Mouse (Mus musculus) embryo, embryonic 9.5 days (tissue): ENCODE data around the gene Thap3.
A peak's percentile ranks its signal among the peaks of the same experiment; 100 is the strongest.
"Not testable (repeated sequence)": the region's sequence is repeated elsewhere in the genome, so short reads cannot be mapped to it uniquely, and the experiment has no call there.

Source experiments
- DNase-seq: peaks from one replicate; pipeline ENCODE4 v3.0.0-alpha.2; 2017; ENCODE audit errors: extremely low spot score

The Thap3 gene

DNA sequence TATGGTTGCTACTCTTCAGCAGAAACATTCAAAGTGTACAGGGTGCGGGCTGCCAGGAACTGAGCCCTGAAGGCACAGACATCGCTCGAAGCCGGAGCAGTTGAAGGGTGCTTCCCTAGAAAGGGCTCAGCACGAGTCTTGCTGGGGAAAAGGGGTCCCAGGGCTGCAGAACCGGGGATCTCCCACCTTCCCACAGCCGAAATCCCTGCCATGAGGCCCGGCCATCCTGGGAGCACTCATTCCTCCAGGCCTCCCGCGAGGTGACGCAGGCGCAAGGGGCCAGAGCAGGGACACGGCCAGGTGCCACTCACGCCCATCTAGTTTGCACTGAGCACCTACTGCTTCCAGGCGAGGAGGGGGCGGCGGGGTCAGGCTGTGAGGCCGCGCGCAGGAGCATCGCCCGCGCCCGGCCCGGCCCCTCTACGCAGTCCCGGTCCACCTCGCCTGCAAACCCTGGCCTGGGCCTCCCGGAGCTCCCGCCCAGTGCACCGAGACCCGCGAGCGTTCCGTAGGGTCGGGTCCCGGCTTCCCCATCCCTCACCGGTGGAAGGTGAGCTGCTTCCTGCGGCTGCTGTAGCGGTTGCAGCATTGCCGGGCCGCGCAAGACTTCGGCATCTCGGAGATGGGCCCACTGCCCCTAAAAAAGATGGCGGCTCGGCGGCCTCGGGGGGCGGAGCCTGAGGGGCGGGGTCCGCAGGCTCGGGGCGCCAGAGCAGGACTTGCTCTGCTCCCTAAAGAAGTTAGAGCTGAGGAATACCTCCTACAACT lies at the start of gene Thap3:
TSS of gene Thap3 (minus strand) at position 656 of the 768 bp plus-strand sequence.
- peak; percentile 85 for DNase-seq

DNA sequence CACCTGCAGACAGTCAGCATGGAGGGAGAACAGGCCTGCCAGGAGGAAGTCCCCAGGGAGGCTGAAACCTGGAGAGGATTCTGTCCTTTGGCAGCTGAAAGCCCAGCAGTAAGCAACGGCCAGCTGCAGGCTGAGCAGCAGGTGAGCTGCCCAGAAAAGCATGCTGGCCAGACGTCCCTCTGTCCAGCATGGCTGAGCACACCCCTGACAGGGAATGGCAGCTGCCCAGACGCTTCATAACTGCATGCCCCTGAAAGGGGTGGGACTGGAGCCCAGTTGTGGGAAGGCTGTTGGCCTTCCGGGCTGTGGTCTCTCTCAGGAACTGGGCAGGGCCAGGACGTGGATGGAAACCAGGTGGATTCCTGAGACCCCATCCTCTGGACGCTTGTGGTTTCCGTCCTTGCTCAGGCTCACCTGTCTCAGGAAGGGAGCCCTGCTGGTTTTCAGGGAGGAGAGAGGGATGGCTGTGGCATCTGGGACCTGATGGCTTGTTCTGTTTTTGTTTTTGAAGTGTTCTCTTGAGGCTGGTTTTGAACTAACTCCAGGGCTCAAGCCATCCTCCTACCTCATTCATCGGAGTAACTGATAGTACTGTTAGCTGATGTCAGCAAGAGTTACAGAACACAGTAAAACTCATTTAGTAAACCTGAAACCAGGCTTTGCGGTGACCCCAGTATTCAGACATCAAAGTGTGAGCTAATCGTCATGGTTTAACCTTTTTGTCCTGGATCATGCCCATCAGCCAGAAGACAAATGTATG lies 49.6 kb upstream of the Thap3 start, which contains the start of gene Tas1r1:
TSS of gene Tas1r1 (minus strand) at position 344 of the 760 bp plus-strand sequence.
- DNase-seq: no peak

DNA sequence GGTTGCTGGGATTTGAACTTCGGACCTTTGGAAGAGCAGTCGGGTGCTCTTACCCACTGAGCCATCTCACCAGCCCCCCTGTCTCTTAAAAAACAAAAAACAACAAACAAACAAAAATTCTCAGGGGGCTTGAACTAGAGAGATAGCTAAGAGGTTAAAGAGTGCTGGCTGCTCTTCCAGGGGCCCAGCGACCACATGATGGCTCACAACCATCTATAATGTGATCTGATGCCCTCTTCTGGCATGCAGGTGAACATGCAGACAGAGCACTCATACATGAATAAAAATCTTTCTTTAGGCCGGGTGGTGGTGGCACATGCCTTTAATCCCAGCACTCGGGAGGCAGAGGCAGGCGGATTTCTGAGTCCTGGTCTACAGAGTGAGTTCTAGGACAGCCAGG lies 47.7 kb upstream of the Thap3 start:
- DNase-seq: not testable (repeated sequence)

DNA sequence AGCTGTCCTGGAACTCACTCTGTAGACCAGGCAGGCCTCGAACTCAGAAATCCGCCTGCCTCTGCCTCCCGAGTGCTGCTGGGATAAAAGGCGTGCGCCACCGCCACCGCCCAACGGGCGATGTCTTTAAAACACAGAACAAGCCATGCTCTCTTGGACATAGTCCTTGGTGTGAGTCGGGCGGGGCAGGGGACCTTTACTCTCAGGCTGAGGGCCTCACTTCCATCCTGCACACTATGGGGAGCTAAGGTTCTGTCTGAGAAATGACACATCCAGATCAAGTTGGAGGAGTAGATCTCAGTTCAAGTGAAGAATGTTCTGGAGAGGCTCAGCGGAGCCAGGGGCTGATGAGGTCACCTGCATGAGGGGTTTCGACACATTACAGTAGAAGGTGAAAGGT lies 44.1 kb upstream of the Thap3 start:
- DNase-seq: no peak

DNA sequence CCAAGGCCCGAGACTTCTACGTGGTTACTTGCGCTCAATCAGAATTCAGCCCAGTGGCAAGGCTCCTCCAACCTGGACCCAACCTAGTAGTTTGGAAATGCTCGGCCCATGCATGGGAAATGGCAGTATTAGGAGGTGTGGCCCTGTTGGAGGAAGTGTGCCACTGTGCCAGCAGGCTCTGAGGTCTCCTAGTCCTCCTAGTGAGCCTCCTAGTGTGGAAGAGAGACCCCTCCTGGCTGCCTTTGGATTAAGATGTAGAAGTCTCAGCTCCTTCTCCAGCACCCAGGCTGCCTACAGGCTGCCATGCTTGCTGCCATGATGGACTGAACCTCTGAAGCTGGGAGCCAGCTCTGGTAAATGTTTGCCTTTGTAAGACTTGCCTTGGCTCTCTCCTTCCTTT lies 41.2 kb upstream of the Thap3 start:
- DNase-seq: no peak

DNA sequence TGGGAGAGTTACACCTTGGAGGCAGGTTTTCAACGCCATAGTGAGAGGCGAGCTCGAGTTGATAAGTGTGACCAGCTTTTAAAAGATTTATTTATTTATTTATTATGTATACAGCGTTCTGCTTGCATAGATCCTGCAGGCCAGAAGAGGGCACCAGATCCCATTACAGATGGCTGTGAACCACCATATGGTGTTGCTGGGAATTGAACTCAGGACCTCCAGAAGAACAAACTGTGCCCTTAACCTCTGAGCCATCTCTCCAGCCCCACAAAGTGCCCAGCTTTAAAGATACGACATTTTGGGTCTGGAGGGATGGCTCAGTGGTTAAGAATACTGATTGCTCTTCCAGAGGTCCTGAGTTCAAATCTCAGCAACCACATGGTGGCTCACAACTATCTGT lies 40.3 kb upstream of the Thap3 start:
- DNase-seq: no peak

DNA sequence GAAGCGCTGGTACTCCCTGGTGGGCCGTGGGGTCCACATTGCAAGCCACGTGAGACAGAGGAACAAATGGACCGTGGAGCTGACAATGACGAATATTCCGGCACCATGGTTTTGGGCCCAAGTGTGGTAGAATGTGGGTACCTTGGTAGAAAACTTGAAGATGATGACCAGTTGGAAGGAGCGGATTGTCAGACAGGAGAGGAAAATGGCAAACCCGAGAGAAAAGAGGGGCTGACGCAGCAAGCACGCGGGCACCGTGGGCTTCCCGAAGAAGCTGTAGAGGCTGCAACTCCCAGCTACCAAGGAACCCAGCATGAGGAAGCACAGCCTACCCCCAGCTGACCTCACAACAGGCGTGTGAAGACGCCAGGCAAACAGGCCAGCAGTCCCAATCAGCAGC lies 39.7 kb upstream of the Thap3 start:
- no peak for DNase-seq

DNA sequence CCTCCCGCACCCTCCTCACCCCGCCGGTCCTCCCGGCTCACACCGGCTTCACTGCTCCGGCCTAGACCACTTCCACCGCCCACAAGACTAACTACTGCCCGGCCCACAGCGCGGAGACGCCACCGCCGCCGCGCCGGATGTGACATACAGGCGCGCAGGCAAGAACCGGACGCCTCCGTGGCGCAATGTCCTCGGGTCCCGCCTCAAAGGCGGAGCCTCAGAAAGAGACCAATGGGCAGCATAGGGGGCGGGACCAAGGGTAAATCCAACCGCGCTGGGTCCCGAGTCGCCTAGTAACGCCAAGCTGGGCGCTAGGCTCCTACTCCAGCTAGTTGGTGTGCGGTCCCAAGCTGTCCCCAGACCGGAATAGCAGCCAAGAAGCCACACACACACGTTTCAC lies 38.7 kb upstream of the Thap3 start, which contains the start of gene Zbtb48:
TSS of gene Zbtb48 (minus strand) at position 148 of the 400 bp plus-strand sequence.
- peak; percentile 95 for DNase-seq

DNA sequence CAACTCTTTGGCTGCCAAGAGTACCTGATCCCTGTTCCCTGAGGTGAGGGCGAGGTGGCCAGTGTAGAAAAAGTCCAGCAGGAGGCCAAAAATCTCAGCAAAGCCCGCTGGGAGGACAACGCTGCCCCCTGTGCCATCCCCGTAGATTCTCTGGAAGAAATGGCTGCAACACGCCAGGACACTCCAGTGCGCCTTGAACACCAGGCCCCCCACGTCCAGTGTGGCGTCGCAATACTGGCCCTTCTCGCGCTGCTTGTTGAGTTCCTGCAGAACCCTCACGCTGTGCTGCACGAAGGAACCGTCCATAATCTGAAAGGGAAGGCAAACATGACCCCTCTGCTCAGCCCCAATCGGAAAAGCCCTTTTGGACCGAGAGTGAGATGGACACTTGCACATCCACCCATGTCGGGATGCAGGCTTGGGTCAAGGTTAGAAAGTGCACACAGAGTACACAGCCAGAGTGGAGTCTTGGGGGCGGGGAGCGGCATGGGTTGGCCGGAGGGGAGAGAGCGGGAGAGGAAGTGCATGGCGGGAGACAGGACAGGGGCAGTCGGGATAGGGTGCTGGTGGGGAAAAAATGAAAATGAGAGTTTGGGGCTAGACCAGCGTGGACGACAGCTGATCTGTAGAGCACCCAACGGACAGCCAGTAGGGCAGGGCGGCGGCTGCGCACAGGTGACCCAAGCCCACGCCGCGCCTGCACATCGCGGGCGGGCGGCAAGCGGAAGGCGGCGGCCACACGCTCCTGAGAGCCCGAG lies 38.1 kb upstream of the Thap3 start:
- DNase-seq: peak; percentile 53

DNA sequence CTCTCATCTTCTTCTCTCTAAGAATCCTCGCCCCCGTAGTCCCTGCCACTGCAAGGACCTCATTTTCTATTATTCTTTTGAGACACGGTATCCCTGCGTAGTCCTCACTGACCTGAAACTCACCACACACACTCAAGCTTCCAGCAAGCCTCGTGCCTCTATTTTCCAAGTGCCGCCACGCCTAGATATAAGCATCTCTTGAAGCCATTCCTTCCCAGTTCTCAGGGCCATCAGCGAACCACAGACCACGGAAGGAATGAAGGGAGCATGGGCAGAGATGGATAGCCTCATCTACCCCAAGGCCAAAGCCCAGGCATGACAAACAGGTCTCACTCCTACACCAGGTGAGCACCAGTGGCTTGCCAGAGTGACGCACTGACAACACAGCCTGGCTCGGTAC lies 35.7 kb upstream of the Thap3 start:
- DNase-seq: no peak

DNA sequence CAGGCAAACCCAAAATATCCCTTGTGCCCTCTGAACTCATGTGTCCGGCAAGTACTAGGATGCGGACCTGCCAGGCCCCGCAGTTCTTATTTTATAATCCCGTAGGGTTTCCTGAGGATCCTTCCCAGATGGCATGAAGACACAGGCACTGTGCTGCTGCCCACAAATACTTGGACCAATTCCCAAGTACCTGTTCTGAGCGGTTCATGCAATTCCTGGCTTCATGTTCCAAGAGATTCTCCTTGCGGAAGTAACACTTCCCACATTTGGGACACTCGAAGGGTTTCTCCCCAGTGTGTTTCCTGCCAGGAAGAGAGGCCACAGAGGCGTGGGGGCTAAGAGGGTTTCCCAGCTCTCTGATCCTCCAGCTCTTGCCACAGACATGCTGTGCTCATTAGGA lies 33.7 kb upstream of the Thap3 start:
- DNase-seq: no peak

DNA sequence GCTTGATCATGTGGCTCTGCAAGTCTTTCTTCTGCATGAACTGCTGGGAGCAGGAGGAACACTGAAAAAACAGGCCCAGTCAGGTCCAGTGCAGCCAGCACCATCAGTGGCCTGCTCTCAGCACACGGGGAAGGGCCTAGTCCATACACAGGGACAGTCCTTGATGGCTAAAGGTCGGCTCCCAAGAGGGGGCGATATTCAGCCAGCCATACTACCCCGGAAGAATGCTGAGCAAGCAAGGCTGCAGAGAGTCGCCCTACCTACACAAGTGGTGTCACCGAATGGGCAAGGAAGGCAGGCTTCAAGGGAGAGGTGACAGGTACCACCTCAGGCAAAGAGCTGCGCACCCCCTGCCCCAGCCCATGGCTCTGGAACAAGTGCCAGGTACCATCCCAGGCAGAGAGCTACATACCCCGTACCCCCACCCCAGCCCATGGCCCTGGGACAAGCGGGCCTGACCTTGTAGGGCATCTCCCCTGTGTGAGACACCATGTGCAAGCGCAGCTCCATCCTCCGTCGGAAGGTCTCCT lies 32.8 kb upstream of the Thap3 start:
- DNase-seq: no peak

DNA sequence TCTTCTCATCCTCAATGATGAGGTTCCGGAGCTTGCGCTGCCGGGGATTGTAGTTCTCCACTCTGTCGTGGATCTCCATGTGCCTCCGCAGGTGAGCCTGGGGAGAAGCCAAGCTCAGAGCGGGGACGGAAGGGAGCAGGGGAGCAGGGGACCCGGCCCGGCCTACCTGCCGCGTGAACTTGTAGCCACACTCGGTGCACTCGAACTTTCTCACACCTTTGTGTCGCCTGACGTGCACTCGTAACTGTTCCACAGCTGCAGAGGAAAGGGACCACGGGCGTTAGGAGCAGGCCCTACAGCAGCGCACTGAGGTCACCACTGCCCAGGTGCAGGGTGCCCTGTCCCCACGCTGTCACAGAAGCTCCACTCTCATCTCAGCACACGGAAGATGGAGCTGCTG lies 31.2 kb upstream of the Thap3 start:
- no peak for DNase-seq

DNA sequence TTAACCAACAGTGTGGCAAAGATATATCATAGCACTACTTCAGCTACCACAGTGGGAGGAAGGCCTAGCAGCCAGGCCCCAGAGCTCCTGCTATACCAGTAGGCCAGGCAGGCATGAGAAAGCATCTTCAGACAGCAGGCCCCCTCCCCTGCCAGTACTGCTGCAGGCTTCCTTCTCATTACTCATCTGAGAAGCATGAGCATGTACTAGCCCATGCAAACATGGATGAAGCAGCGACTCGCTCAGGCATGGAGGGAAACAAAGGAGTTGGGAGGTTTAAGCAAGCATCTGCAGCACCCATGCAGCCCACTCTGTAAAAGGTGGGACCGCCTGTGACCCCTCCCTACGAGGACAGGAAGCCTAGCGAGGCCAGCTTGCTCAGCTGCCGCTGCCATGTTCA lies 30.3 kb upstream of the Thap3 start:
- no peak for DNase-seq

DNA sequence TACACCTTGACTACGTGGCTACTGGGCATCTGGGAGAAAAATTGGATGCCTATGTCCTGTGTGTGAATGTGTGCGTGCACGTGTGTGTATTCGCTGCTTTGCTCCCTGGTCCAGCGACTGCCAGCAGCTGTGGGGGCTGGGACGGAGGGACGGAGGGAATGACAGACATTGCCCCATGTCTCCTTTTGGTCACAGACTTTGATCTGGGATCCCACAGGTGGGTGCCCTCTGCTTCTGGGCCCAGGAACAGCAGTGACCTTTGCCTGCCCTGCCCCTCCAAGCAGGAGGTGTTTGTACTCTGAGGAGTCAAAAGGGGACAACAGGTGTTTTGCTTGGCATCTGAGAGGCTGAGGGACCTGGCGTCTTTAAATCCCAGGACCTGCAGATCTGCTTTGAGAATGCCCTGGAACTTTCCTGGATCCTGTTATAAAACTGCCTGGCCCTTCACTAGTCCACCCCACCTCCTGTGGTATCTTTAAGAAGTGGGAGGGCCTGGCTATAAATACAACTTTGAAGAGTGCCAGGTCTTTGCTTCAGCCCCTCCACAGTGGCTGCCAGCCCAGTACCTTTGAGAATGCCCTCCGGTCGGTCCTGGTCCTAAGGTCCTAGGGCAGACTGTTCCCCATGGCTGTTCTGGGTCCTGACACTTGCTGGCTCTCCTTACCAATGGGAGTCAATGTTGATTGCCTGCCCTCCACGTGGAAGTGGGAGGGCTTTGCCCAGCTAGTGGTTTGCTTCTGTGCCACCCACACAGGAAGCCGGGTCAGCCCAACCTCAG lies 24.4 kb upstream of the Thap3 start:
- no peak for DNase-seq

DNA sequence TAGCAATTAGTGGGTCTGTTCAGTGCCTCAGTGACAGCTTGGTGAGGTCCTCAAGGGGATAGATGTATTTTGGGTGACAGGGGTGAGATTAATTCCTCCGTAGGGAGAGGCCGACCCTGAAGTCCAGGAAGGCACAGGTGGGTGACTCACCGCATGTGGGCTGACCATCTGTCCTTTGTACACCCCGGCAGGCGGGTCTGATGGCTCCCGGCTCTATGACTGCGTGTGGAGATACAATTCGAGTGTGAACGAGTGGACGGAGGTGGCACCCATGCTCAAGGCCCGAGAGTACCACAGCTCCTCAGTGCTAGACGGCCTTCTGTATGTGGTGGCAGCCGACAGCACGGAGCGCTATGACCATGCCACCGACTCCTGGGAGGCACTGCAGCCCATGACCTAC lies 23.3 kb upstream of the Thap3 start:
- DNase-seq: no peak

DNA sequence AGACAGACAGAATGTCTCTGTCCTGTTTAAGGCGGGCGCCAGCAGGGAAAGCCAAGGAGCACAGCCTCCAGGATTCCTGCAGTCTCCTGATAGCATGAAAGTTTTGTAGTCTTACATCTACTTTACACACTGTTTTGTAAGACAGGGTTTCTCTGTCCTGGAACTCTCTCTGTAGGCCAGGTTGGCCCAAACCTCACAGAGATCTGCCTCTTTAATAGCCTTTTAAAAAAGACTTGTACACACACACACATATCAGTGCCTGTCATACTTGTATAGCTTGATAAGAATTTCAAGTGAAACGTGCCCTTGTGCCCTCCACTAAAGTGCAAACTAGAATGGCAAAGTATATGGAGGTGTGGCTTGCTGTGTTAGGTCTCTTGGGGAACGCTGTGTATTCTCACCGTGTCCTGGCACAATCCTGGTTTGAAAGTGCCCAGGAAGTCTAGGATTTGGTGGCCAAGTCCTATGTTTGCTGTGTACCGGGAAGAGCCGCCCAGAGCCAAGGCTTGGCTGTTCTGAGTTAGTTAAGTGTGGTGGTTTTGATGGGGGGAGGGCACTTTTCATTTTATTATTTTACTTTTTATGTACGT lies 22.5 kb upstream of the Thap3 start:
- DNase-seq: no peak

DNA sequence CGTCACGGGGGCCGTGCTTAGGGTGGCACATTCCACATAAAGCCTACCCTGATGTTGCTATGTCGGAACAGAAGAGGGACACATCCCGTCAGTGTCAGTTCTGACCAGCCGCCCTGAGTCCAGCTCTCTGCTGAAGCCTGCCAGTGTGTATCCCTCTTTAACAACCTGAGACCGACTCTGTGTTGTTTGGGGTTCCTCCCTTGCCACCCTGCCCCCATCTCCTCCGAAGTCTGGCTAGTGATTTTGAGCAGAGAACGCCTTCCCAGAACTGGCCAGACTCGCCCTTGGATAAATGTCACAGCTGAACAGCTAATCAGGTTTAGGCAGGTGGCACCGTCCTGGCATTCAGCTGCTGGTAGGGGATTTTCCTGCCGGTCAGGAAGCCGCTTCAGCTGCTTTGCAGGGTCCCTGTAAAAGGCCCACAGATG lies 21.9 kb upstream of the Thap3 start:
- DNase-seq: no peak

DNA sequence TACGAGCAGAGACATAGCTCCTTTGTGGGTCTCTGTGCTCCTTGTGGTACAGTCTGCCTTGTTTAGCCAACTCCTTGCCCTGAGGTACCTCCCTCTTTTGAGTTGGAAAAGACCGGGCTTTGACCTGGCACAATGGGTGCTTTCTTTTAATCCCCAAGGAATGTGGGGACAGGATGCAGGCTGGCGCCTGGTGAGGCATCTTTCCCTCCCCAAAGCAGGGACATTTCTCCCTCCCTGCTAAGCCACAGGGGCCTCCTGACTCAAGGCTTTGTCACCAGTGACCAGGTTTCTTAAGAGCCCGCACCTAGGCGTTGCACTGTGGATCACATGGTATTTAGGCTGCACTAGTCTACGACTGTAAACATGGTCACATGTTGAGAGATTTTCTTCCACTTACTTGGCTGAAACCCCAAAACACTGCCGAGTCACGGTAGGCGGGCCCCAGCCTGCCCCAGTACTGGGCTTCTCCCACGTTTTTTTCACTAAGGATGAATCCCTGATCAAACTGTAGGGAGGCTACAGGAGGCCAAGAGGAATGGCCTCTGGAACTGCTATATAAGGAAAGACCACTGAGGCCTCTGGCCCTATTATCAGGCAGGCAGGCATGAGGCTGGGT lies 21.4 kb upstream of the Thap3 start:
- DNase-seq: no peak
